Mouse (Mus musculus): ENCODE results near the gene Iqgap1.
"Not testable (repeated sequence)": the region's sequence is repeated elsewhere in the genome, so short reads cannot be mapped to it uniquely, and the experiment has no call there.

Gene Iqgap1

DNA sequence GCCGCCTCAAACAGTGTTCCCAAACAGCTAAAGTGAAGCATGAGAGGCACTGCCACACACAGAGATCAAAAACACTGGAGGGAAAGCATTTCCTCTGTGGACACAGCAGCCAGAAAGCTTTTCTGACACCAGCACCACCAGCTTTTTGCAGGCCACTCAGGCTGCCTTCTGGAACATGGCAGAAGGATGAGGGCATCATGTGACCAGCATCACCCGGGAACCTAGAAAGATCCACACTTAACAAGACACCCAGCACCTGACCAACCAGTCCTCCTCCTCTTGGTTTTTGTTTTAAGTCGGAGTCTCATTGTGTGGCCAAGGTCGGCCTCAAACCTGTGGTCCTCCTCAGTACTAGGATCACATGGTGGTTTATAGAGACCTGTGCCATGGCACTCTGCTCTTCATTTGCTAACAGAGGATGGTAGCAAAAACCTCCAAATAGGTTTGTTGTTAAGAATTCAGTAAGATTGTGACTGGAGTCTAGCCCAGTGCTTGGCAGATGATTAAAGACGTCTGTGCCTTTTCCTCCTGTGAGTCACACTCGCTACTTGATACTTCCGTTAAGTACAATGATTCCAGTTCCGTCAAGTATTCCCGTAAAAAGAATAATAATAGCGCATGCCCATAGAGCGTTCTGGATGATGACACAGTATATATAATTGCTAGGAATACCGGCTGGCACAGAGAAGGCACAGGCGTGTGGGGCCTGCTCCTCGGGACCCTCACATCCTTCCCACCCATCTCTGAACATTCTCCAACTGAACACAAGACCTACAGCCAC is 51.8 kb downstream of the Iqgap1 start:
- in situ Hi-C loops (cut with MboI, MseI) = no loop called here

DNA sequence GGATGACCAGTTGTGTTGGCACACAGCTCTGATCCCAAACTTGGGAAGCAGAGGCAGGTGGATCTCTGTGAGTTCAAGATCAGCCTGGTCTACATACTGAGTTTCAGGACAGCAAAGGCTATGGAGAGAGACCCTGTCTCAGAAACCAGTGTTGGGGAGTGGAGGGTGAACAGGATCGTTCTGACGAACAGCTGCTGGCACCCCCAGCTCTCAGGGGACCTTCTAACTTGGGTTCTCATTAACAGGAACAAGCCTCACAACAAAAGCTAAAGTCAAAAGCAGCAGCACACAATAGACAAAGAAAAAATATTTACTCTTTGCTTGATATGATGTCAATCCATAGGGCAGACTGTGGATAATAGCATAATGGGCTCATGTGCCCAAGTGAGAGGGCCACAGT is 55.3 kb downstream of the Iqgap1 start:
- in situ Hi-C loops (cut with MboI, MseI) = no loop called here

DNA sequence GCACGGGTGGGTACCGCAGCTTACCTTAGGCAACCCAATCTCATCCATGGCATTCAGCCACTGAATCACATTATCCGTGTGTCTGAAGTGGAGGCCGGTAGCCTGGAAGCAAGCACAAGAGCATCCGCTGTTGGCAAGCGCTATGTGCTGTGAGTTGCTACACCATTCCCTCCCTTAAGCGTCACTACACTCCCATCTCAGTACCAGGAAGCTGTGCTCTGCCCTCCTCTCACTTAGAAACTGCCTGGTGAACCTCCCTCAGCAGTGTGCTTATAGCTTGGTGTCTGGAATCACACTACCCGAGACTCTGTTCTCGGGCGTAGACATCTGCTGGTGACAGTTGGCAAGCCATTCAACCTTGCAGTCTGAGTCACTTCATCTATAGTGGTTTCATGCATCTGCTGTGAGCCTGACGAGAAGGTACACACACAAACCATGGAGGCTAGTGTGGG is 58.9 kb downstream of the Iqgap1 start:
- in situ Hi-C loops (cut with MboI, MseI) = no loop called here

DNA sequence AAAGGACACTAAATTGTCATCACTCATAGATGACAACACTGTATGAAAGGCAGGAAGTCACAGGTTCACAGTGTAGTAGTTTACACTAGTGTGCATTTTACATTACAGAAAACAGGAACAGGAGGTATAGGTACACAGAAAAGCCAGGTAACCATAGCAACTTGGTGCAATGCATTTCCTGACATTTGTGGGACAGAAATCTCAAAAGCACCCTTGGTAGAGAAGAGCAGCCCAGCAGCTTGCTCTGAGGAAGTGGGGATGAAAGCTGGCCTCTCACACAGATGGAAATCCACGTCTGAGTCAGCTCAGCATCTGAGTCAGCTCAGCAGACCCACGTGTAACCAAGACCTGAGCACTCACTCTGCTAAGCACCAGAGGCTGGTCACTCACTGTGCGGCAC is 59.7 kb downstream of the Iqgap1 start:
- in situ Hi-C loops (cut with MboI, MseI) = no loop called here

DNA sequence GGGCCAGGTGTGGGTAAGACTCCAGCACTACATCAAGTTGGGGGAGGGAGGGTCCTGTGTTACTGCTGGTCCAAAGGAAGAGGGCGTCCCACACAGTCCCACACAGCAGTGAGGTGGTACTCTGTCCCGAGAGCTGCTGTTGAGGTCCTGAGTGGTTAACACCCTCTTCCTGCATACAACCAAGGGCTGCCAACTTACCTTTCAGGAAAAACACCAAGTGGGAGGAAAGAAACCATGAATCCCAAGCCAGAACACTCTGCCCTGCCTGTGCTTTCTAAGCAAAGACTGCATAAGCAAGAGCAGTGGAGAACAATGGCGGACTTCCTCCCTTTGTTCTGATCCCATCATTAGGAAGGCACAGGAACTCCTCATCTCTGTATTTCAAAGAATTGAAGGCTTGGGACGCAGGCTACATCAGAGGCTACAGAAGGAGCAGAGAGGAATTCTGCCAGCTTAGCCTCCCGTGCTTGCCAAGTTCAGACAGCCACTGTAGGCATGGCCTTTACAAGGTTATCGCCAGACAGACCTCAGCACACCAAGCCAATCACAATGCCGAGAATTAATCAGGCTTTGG is 61.8 kb downstream of the Iqgap1 start:
- in situ Hi-C loops (cut with MboI, MseI) = no loop called here

DNA sequence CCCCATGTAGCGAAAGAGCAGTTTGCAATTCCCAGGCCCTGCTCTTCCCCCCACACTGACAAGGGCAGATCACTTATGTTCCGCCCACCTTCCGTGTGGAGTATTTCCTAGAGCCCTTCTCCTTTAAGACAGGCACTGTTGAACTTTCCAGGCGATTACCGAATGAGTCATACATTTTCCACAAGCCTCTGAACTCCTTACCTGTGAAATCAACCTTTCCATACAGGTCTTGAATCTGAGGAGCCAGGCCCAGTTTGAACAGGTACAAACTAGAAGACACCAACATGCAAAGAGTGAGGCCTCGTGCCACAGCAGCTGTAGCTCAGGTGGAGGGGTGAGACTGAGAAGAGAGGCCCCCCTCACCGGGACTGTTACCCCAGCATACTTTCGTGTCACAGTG is 63.5 kb downstream of the Iqgap1 start:
- in situ Hi-C loops (cut with MboI, MseI) = no loop called here

DNA sequence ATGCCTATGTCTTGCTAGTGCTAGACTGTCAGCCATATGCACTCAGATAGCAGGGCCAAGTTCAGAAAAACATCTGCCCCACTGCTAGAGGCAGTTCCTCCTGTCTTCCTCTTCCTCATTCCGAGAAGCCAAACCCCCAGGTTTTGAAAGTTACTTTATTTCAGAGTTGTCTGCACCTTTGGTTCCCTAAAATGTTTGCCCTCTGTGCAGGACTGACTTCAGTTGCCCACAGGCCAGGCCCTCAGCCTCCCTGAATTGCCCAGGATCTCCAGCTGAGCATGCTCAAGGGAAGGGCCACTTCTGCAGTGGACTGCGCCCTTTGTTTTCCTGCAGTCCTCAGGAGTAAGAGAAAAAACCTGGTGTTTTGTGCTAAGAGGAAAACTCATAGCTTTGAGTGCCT is 71.7 kb downstream of the Iqgap1 start:
- in situ Hi-C loops (cut with MboI, MseI) = no loop called here

DNA sequence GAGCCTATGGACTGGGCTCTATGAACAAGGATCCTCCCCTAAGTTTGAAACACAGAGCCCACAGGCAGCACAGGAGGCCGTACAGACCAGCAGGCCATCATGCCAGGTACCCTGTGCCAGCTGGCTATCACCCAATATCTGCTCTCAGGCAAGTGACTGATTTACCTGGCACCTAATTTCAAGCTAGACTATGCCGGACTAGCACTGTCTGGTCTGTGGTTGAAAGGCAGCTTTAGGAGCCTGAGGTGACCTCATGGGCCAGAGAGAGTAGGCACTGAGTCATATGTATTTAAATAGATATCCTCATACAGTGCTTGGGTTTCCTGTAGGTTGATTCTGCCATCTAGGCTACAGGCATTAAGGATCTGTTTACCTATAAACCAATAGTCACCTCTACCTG is 72.2 kb downstream of the Iqgap1 start:
- in situ Hi-C loops (cut with MboI, MseI) = no loop called here

DNA sequence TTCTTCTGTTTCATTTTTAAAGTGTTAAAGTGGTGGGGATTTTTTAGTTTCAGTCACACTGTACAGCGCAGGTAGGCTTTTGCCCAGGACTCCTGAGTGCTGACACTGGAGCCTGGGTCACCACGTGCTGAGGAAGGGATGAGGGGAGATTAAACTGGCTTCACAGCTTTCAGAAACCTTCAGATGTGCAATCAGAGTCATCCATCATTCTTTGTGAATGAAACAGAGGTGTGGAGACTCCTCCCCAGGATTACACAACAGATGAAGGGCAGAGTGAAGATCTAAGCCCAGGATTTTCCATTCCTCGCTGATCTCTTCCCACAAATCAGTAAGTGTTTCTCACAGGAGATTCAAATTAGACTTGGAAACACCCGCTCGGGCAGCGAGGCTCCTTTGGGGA is 76.2 kb downstream of the Iqgap1 start:
- in situ Hi-C loops (cut with MboI, MseI) = no loop called here

DNA sequence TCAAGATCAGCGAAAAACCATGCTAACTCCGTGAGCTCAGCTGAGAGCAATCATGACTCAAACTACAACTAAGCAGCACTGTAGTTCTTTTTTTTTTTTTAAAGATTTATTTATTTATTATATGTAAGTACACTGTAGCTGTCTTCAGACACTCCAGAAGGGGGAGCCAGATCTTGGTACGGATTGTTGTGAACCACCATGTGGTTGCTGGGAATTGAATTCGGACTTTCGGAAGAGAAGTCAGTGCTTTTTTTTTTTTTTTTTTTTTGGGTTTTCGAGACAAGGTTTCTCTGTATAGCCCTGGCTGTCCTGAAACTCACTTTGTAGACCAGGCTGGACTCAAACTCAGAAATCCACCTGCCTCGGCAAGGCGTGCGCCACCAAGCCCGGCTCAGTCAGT is 76.7 kb downstream of the Iqgap1 start:
- in situ Hi-C loops (cut with MboI, MseI) = not testable (repeated sequence)

DNA sequence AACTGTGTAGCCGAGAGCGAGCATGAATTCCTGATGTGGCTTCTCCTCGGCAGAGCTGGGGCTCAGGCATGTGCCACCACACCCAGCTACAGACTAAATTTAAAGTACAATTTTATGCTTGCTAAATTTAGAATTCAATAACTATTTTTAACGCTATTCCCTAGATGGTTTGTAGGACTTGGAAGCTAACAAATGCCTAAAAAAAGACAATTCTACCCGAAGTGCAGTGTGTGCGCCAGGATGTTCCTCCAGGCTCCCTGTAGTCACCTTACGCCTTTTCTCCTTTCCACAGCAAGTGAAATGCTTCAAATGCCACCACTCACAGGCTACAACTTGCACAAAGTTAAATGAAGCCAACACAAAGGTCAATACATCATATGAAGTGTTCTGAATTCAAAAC is 78.4 kb downstream of the Iqgap1 start:
- in situ Hi-C loops (cut with MboI, MseI) = no loop called here

DNA sequence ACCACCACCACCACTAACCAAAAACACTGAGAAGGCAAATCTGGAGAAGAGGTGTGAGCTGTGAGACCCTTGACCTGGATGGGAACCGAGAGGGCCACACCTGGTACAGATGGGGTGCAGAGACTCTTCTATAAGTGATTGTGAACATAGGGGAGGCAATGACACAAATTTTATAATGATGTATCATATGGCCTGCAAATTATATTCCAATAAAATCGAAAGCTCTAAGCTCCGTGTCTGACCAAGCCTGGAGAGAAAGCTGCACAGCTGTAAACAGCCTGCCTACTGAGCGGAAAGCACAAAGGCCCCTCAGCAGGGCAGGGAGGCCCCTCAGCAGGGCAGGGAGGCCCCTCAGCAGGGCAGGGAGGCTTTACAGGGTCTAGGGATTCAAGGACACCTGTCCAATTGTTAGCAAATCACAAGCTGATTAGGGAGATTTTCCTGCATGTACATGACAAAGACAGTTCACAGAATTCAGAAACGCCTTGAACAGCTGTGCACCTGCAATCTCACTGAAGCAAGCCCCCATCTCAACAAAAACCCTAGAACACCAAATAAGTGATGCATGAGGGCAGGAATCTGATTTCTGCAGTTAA is 79.5 kb downstream of the Iqgap1 start:
- in situ Hi-C loops (cut with MboI, MseI) = no loop called here

DNA sequence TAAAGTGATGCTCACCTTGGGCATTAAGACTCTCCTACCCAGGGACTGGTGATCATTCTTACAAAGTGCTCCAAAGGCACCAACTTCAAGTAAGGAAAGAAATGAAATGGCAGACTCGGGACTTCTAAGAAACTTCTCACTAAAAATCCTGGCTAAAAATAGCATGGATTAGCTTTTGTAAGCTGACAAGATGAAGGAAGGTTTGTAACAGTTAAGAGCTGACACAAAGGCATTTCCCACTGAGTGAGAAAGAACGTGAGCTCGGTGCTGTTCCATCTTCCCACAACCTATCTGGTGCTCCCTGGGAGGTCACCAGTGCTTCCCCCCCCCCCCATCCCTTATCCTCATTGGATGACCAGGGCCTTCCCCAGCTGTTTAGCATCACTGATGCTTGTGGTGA is 80.0 kb downstream of the Iqgap1 start:
- in situ Hi-C loops (cut with MboI, MseI) = no loop called here

DNA sequence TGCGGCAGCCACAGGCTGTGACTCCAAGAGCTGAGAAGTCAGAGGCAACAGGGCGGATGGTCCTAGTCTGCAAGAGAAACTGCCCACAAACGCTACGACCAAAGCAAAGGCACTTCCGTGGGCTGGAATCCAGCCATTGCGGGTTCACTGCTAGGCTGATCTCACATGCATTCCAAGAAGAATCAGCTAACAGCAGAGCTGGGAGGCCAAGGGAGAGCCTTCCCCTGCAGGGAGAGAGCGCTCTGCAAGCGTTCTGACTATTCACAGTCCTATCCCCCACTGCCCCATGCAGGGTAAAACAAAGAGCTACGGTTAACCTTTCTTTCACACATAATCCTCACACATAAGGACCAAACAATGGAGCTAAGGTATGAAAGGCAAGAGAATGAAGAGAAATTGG is 80.5 kb downstream of the Iqgap1 start:
- in situ Hi-C loops (cut with MboI, MseI) = no loop called here

DNA sequence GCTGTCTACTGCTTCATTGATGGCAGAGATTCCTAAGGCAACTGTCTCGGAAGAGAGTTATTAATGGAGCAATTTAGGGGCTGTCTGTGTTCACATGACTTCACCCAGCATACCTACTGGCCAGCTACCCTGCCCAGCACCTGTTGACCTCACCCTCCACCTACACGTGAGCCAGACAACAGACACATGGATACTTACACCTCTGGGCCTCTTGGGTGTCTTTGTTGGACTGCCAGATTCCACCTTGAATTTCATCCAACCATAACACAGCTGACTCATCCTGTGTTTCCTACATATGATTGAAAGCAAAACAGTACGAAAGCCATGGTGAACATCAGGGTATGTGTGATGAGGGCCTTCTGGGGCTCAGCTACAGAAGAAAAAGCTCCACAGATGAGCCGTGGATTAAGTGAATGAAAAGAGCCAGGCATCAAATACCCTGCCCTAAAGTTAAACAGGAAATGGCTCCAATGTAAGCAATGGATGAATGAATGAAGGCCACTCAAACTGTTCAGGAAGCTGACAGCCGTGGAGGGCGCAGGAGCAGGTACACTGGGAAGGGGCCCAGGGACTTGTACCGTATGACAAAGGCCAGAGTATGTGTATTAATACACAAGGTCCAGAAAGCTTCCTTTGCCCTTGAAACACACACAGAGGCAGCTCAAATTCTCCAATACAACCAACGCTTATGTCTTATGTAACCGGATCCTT is 81.7 kb downstream of the Iqgap1 start:
- in situ Hi-C loops (cut with MboI, MseI) = no loop called here

DNA sequence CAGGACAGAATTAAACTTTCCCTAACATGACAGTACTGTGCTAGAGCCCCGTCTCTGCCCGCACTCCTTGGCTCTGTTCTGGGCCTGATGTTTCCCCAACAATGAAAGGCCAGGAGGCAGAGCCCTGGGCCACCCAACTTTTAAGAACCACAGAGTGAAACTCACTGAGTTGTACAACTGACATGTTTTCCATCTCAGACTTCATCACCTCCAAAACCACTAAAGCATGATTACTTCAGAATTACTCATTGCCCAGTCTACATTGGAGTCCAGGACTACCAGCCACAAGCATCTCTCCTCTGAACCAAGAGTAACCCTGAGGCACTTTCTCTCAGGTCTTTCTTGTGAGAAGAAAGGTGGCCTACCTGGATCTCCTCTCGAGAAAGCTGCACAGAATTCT is 83.1 kb downstream of the Iqgap1 start:
- in situ Hi-C loops (cut with MboI, MseI) = no loop called here

DNA sequence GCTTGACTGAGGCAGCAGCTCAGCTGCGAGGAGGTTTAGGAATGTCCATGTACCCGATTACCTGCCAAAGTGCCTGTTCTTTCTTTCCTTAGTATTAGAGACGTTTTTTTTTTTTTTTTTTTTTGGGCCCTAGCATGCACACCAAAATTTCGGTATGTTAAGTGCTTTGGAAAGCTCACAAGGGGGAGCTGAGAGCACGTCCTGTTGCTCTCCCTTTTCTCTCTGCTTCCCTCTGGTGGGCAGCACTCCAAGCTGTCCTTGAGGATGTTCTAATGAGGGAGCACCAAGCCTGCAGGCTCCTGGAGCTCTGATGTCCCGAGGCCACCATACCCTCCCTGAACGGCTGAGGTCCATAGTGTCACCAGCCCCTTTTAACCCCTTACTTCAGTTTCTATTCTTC is 84.8 kb downstream of the Iqgap1 start:
- in situ Hi-C loops (cut with MboI, MseI) = no loop called here

DNA sequence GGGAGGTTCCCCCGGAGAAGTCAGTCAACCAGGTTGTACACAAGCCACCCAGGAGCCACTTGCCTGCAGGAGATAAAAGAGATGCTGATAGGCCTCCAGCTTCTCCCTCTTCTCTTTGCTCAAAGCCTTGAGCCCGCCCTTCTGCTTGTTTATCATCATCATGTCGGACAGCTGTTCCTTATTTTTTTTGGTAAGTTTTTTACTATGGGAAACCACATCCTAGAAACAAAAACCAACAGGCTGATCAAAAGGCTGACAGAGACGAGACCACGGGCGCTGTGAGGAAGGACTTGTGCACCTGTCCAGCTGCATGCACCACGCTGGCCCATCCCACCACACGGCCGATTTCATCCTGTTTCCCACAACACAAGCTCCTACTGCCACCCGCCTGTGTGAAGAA is 89.6 kb downstream of the Iqgap1 start:
- in situ Hi-C loops (cut with MboI, MseI) = no loop called here

DNA sequence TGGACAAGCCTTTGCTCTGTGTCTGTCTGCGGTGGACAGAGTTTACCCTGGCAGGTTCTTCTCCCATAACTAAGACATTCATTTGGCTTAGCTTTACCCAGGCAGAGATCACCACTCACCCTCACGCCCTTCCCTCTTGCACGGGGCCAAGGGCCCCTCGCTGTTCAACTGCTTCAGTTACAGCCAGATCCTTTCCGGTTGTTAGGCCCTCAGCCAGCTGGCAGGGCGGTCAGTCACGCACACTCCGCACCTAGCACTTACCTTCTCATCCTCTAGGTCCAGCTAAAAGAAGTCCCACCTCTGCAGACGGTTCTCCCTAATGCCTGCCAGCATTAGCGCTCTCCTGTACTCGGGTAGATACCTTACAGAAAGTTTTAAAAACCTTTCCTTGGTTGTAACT is 92.8 kb downstream of the Iqgap1 start:
- in situ Hi-C loops (cut with MboI, MseI) = loop anchor here (5.0 kb wide), 1 partner anchor 119 kb away; no protein-coding TSS in a partner anchor

DNA sequence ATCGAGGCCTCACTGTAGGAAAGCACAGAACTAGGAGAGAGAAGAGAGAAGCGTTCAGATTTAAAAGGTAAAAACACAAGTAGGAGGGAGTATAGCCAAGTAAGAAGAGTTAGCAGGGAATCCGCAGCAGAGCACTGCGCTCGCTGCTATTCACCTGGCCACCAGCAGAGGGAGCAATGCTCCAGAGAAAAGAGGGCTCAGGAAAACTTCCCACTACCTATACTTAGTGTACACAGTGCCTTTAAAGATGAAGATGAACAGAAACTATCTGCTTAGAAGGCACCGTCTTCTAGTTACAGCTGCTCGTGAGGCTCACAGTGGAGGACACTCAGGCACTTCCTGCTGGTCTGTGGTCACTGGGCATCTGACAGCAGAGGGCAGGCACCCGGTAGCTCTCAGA is 96.1 kb downstream of the Iqgap1 start:
- in situ Hi-C loops (cut with MboI, MseI) = loop anchor here (5.0 kb wide), 1 partner anchor 123 kb away; no protein-coding TSS in a partner anchor

DNA sequence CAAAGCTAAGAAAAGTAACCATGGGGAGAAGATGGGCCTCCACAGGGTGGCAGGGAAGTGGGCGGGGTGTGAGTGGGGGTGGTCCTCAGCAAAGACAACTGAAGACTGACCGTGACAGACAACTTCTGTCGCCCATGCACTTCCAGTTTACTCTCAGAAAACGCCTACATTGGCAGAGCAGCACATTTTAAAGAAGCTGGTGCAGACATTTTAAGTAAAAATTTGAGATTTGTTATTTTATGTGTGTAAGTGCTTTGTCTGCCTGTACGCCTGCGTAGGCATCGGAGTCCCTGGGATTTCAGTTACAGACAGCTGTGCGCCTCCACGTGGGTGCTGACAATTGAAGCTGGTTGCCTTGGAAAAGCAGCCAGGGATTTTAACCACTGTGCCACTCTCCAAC is 104.7 kb downstream of the Iqgap1 start:
- in situ Hi-C loops (cut with MboI, MseI) = no loop called here

DNA sequence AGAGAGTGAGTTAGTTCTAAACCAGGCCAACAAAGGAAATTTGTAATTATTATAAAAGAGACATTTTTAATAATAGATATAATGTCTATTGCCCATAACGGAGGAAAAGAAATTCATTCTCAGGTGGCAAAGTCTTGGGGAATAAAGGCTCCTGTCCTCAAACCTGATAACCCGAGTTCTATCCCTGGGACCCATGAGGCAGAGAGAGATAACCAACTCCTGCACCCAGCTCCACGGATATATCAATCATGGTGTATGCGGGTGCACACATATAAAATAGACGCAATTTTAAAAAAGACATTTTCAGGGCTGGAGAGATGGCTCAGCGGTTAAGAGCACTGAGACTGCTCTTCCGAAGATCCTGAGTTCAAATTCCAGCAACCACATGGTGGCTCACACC is 106.2 kb downstream of the Iqgap1 start:
- in situ Hi-C loops (cut with MboI, MseI) = no loop called here

Data from T-helper 17 cell (primary cell).